Mouse (Mus musculus) embryo, embryonic 9.5 days (tissue): Measurements from ENCODE around the gene Ifna1.
A peak's percentile ranks its signal among the peaks of the same experiment; 100 is the strongest.
"Not testable (repeated sequence)": the region's sequence is repeated elsewhere in the genome, so short reads cannot be mapped to it uniquely, and the experiment has no call there.

Experiments
- DNase-seq: peaks from one replicate; pipeline ENCODE4 v3.0.0-alpha.2; 2017; ENCODE audit errors: extremely low spot score

Gene Ifna1

DNA sequence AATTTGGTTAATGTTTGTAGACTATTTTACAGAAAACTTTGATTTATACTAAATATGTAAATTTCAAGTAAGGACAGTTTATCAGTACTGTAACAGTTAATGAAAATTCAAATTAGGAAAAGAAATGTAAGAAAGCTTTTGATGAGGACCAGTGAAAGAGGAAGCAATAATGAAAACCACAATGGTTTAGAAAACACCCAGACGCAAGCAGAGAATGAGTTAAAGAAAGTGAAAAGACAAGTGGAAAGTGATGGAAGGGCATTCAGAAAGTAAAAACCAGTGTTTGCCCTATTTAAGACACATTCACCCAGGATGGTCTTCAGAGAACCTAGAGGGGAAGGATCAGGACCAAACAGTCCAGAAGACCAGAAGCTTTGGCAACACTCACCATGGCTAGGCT lies at the start of gene Ifna1:
Ifna1 (plus strand) TSS at position 390 of the 400 bp plus-strand sequence.
- no peak for DNase-seq

DNA sequence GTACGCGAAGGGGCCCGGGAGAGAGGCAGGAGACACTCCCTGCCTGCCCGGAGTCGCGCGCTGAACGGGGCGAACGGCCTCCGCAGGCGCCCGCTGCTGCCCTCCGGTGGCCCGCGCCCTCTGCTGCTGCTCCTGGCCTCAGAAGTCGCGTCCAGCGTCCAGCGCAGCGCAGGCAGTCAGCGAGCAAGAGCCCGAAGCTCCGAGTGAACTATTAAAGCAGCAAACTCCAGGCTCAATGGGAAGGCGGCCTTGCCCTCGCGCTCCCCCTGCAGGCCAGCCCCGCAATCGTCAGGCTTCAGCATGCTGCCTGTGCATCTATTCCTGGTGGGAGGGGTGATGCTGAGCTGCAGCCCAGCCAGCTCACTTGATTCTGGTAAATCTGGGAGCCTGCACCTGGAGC lies 46.9 kb upstream of the Ifna1 start, which contains the start of gene Gm13287:
Gm13287 (plus strand) TSS at position 301 of the 400 bp plus-strand sequence.
- DNase-seq = not testable (repeated sequence)

DNA sequence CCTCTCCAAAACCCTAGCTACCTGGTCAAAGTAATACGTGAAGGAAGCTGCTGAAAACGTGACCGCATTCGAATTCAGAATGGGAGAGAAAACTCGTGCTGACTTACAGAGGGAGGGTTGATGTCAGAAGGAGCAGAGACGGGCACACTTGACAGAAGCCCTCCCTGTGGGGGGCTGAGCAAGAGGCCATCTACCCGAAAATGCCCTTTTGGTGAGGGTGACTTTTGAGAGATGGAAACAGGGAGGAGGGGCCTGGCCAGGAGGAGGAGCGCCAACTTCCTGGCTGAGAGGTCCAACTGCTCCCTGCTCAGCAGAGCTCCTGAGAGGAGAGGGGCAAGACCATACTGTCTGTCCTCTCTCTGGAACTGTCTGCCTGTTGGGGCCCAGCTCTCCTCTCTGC lies 44.7 kb upstream of the Ifna1 start, which contains the start of gene Gm13288:
Gm13288 (plus strand) TSS at position 301 of the 400 bp plus-strand sequence.
- not testable (repeated sequence) for DNase-seq

DNA sequence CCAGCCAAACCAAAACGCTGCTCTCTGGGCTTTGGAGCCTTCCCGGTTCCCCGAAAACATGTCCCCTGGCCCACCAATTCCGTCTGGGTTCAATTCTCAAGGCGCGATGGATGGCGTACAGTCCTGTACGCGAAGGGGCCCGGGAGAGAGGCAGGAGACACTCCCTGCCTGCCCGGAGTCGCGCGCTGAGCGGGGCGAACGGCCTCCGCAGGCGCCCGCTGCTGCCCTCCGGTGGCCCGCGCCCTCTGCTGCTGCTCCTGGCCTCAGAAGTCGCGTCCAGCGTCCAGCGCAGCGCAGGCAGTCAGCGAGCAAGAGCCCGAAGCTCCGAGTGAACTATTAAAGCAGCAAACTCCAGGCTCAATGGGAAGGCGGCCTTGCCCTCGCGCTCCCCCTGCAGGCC lies 44.1 kb upstream of the Ifna1 start:
- not testable (repeated sequence) for DNase-seq

DNA sequence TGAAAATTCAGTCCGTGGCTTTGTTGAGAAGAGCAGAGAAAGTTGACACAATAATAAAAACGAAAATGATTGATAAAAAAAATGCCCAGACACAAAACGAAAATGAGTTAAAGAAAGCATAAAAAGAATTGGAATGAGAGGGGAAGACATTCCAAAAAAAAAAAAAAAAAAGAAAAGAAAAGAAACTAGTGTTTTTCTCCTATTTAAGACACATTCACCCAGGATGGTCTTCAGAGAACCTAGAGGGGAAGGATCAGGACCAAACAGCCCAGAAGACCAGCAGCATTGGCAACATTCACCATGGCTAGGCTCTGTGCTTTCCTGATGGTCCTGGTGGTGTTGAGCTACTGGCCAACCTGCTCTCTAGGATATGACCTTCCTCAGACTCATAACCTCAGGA lies 34.0 kb upstream of the Ifna1 start, which contains the start of gene Ifna7:
Ifna7 (plus strand) TSS at position 301 of the 400 bp plus-strand sequence.
- DNase-seq = no peak

DNA sequence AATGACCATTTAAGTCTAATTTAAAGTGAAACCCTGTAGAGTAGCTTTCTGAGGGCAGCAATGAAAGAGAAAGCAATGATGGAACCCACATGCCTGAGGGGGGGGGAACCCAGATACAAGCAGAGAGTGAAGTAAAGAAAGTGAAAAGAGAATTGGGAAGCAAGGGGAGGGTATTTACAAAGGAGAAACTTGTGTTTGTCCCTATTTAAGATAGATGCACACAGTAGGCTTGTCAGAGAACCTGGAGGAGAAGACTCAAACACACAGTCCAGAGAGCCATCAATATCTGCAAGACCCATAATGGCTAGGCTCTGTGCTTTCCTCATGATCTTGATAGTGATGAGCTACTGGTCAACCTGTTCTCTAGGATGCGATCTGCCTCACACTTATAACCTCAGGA lies 30.2 kb upstream of the Ifna1 start, which contains the start of gene Ifna11:
Ifna11 (plus strand) TSS at position 301 of the 400 bp plus-strand sequence.
- no peak for DNase-seq

- DNase-seq = no peak
Measured at GRCm38 (mm10) chr4:88822995-88823394, 26.9 kb upstream of the Ifna1 start.

GRCm38 (mm10) chr4:88827116-88827515 lies 22.8 kb upstream of the Ifna1 start, which contains the start of gene Ifna6:
Gene Ifna6 (plus strand): TSS chr4:88827416.
- not testable (repeated sequence) for DNase-seq

- DNase-seq = no peak
Measured at GRCm38 (mm10) chr4:88830523-88830922, 19.4 kb upstream of the Ifna1 start.

DNA sequence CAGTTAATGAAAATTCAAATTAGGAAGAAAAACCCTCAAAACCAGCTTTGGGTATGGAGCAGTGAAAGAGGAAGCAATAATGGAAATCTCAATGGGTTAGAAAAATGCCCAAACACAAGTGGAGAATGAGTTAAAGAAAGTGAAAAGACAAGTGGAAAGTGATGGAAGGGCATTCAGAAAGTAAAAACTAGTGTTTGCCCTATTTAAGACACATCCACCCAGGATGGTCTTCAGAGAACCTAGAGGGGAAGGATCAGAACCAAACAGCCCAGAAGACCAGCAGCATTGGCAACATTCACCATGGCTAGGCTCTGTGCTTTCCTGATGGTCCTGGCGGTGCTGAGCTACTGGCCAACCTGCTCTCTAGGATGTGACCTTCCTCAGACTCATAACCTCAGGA lies 14.7 kb upstream of the Ifna1 start, which contains the start of gene Ifna5:
Ifna5 (plus strand) TSS at position 301 of the 400 bp plus-strand sequence.
- not testable (repeated sequence) for DNase-seq

DNA sequence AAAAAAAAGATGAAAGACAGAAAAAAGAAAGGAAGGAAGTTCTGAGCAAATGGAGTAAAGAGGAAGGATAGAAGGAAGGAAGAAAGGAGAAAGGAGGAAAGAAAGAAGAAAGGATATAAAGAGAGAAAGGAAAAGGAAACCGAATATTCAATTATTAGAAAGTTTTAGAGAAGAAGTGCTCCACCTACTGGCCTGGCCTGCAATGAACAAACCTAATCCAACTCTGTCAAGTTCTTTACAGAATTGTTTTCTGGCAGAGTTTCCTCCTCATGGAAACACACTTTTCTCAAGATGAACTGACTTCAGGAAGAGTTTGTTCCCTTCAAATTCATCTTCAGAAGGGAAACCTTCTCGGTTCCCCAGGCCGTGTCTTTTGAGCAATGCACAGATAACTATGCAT lies 11.1 kb upstream of the Ifna1 start:
- DNase-seq = no peak

GRCm38 (mm10) chr4:88840058-88840457 lies 9.8 kb upstream of the Ifna1 start:
- DNase-seq = no peak

DNA sequence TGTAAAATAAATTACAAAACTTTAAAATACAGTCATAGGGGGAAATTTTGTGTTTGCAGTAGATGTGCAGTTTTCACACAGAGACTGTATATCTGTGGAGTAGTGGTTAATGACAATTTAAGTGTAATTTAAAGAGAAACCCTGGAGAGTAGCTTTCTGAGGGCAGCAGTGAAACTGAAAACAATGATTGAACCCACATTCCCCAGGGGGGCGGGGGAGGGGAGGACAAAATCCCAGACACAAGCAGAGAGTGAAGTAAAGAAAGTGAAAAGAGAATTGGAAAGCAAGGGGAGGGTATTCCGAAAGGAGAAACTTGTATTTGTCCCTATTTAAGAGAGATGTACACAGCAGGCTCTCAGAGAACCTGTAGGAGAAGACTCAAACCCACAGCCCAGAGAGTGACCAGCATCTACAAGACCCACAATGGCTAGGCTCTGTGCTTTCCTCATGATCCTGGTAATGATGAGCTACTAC lies 8.4 kb upstream of the Ifna1 start, which contains the start of gene Ifna4:
Ifna4 (plus strand) TSS at position 424 of the 474 bp plus-strand sequence.
- DNase-seq = no peak

DNA sequence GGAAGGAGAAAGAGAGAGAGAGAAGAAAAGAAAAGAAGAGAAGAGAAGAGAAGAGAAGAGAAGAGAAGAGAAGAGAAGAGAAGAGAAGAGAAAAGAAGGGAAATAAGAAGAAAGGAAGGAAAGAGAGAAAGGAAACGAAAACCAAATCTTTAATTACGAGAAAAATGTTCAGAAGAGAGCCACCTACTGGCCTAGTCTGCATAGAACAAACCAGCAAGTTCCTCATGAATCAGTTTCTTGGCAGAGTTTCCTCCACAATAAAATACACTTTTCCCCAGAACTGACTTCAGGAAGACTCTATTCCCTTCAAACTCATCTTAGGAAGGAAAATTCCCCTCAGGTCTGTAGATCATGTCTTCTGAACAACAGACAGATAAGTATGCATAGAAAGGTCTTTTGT lies 4.6 kb upstream of the Ifna1 start:
- no peak for DNase-seq

DNA sequence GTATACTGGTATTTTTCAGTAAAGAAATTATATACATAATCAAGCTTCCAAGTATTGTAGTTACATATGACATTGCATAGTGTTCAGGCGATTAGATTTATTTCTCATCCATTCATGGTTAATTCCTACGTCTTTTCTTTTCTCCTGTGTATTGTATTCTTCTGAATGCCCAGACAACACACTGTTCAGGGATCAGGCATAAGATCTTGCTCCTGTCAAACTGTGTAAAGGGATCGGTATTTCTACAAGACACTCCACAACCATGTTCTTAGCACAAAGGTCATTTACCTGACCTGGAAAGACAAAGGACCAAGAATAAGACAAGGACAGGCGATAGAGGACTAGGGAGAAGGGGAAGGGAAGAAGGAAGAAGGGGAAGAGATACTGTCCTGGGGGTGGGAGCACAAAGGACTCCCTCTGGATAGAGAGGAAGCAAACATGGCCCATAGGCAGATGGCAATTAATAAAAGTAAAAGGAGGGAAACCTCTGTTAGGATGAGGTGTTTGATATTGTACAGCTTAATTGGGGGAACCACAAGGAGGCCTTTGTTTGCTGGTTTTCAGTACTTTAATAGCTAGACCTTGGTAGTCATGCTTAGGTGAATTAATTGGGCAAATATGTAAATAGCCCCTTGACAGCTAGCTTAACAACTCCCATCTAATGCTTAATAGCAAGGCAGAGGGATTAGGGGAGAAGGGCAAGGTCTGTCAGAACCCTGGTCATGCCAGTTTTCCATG lies 1.3 kb downstream of the Ifna1 start:
- no peak for DNase-seq

DNA sequence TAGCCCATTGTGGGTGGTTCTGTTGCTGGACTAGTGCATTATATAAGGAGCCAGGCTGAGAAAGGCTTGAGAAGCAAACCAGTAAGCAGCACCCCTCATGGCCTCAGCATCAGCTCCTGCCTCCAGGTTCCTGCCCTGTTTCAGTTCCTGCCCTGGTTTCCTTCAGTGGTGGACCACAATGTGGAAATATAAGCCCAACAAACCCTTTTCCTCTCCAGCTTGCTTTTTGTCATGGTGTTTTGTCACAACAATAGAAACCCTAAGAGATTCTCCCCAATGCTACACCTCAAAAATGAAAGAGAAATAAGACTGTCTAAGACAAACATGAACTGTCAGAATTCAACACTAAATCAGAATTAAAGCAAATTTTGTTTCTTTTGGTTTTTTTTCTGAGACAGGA lies 9.3 kb downstream of the Ifna1 start:
- DNase-seq = no peak

GRCm38 (mm10) chr4:88863309-88863708 lies 13.4 kb downstream of the Ifna1 start:
- no peak for DNase-seq

- DNase-seq = no peak
Measured at GRCm38 (mm10) chr4:88864599-88864998, 14.7 kb downstream of the Ifna1 start.

DNA sequence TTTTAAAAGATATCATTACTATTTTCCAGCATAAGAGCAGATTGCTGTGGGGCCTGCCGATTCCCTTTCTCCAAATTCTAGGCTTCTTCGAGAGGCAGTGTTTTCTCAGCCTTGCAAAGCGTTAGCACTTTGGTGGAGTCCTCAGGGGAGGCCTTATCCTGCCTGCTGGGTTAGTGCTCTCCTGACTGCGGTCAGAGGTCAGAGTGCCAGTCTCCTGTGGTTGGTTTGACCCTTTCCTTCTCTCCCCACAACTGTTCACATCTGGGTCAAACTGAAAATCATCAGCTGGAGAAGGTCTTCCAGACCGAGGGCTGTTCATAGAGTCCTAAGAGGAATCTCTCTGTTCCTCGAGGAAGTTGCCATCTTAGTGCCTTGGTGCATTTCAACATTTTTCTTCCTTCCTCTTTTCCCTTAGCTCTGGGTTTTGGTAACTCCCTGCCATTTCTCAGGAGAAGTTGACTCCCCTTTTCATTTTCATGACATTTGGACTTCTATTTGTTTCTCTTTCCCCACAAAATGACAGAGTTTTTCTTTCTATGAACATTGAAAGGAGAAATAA lies 15.2 kb downstream of the Ifna1 start:
- DNase-seq = no peak

GRCm38 (mm10) chr4:88867366-88867925 lies 17.6 kb downstream of the Ifna1 start:
- peak; percentile 81 for DNase-seq

- peak; percentile 70 for DNase-seq
Measured at GRCm38 (mm10) chr4:88867926-88868911, 18.3 kb downstream of the Ifna1 start.
